Mouse (Mus musculus): ENCODE results near the gene Ube2c.

GRCm38 (mm10) chr2:164817206-164817605 is 47.5 kb downstream of the Ube2c start:
- TF ChIP-seq GATA1 (IDR thresholded peaks at IDR 0.05; ENCODE audit: borderline replicate concordance, low read length) (no peak), FLI1 (IDR thresholded peaks at IDR 0.05; ENCODE audit: low read length) (no peak)
